Mouse (Mus musculus) splenic B cell, adult 2 months (primary cell): Measurements from ENCODE around the gene Kalrn.

ENCODE experiments used
- DNase-seq: peaks from one replicate; pipeline ENCODE4 v3.0.0-alpha.2; 2011; ENCODE audit warnings: low read depth, low spot score
- H3K27me3 ChIP-seq: 2 replicates; pipeline ENCODE4 v1.6.1; 2012; ENCODE audit warnings: mild to moderate bottlenecking, low read length, moderate library complexity, mixed read lengths; ENCODE audit not compliant: control insufficient read depth, poor library complexity, insufficient read depth, severe bottlenecking
- H3K36me3 ChIP-seq: 2 replicates; pipeline ENCODE4 v1.6.1; 2012; ENCODE audit warnings: mild to moderate bottlenecking, low read length, moderate library complexity, mixed read lengths; ENCODE audit not compliant: control insufficient read depth, poor library complexity, insufficient read depth, severe bottlenecking

Gene Kalrn

DNA sequence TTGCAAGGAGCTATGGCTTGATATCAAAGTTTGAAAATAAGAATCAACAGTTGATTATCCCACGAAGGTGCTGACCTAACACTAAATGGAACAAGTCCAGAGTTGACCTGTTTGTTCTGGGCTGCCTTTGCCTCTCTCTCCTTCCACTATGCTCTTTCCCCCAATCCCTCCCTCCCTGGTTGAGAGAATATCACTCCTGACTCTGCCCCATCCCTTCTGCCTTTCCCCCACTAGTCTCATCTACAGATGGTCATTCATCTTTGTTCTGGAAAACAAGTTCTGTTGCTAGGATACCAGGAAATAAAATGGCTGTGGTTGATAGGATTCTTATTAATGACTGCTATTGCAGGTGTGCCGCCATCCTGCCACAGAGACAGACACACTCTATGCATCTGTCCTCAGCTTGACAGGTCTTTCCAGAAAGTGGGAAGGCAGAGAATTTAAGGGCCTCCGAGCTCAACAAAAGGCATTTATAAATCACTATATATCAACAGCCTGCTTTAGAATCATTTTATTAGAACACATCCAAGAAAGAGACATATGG, 421.7 kb downstream of the Kalrn start:
- Histone ChIP-seq H3K36me3 (no peaks in the 10 kb centered on the region), H3K27me3 (no peaks in the 10 kb centered on the region)
- no peak for DNase-seq

DNA sequence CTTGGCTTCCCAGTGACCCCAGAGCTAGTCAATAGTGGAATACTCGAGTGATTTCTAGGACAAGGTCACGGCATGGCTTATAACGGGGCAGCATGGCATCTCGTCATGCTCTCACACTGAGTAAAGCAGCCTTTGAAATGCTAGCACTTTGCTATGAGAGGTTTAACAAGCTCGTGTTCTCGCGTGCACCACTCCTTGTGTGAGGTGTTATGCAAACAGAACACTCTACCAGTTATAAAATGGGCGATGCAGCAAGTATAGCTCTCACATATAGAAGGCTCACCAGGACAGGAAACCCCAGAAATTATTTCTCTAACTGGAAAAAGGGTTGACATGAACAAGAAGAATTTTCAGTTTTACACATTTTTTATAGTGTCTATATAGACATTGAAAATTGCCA, 431.7 kb downstream of the Kalrn start:
- DNase-seq = no peak
- H3K36me3 ChIP-seq = no peaks in the 10 kb centered on the region
- no peaks in the 10 kb centered on the region; the same call in 1 of the 2 replicates for H3K27me3 ChIP-seq

DNA sequence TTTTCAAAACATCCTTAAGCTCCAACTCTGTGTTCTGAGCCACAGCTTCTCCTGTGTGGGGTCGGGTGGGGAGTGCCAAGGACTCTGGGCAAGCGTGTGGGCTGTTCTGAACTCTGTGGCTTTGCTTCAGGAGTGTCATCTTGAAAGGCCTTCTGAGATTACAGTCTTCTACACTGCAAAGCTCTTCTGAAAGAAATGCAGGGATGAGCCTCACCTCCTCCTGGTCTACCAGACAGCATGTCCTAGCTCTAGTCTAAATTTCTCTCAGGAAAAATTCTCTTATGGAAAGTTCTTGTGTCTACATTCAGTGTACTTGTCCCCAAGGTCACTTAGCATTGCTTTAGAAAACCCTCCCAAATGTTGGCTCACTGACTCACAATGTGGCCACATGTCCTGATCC, 438.3 kb downstream of the Kalrn start:
- no peaks in the 10 kb centered on the region for H3K36me3 ChIP-seq
- no peaks in the 10 kb centered on the region for H3K27me3 ChIP-seq
- no peak for DNase-seq

DNA sequence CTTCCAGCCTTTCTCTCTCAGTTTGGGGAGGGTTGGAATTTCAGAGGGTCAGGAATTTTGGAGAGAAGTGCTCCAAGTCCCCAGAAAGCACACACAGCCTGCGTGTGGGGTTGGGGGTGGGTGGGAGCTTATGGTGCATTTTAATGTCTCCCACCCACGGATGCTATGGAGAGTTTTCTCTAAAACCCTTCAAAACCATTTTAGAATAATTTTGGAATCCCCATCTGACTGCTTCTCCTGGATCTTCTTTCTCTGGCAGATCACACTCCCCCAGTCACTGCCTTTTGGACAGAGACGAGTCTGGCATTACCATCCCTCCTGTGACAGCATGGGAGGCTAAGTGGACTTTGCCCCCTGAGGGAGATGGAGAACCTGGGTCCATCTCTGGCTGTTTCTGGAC, 438.7 kb downstream of the Kalrn start:
- no peaks in the 10 kb centered on the region for H3K27me3 ChIP-seq
- DNase-seq = no peak
- no peaks in the 10 kb centered on the region for H3K36me3 ChIP-seq

DNA sequence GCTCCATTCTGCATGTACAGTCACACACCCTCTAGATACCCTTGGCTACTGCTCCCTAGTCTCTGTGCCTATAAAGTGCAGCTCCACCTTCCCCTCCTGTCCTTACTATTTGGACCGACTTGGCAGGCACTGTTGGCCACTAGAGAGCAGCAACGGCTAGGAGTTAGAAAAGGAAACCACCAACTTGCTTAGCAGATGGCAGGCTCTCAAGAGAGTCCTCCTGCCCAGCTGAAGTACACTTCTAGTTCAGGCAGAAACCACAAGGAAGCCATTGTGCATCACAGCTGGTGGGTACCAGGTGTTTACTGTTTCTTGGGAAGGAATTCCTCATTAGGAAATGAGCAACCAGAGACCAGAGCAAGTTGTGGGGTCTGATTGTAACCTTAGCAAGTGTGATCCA, 447.7 kb downstream of the Kalrn start:
- DNase-seq = peak; percentile 67
- no peaks in the 10 kb centered on the region for H3K36me3 ChIP-seq
- H3K27me3 ChIP-seq = no peaks in the 10 kb centered on the region

DNA sequence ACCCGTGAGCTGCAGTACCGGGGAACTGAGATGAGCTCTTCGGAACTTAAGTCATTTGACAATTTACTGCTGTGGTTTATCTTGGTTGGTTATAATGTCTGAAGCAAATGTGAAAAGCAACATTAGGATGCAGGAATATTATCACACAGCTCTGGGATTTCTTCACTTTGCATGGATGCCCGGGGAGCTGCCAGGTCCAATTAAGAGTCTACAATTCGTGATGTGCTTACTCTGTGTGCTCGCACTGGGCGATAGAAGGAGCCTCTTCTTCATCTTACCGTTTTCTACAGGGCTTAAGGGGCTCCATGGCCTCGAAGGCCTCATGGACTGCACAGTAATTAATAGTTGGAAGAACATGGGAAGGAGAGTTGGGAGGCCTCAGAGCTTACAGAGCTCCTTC, 450.8 kb downstream of the Kalrn start:
- DNase-seq = no peak
- Histone ChIP-seq H3K27me3 (no peaks in the 10 kb centered on the region), H3K36me3 (no peaks in the 10 kb centered on the region)

DNA sequence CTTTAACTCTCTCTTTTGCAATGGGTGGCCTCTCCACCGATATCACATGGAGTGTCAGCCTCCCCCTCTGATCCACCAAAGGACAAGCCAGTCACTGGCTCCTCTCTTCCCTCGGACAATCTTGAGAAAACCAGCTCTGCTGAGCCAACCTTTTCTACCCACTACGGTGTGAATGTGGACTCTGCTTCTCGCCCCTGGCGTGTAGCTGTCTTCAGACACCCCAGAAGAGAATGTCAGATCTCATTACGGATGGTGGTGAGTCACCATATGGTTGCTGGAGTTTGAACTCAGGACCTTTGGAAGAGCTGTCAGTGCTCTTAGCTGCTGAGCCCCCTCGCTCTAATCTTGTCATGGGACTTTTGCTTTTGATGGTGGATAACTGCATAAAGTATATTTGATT, 452.0 kb downstream of the Kalrn start:
- DNase-seq = no peak
- no peaks in the 10 kb centered on the region for H3K36me3 ChIP-seq
- H3K27me3 ChIP-seq = no peaks in the 10 kb centered on the region

DNA sequence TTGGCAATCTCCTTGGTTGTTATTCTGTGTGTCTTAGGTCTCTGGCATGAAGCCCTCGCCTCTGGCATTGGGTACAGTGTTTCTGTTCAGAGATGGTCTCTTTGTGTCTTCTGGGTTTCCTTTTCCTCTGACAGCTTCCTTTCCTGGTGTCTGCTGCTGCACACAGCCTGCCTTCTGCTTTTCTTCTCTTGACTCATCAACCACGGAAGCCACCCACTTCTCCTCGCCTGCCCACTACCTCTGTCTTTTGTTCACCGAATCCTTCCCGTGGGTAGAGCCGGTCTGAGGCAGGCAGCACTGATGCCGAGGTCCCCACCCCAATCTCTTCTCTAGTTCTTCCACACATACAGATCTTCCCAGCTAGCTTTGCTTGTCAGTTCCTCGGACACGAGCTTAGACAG, 452.5 kb downstream of the Kalrn start:
- peak; percentile 29 for DNase-seq

DNA sequence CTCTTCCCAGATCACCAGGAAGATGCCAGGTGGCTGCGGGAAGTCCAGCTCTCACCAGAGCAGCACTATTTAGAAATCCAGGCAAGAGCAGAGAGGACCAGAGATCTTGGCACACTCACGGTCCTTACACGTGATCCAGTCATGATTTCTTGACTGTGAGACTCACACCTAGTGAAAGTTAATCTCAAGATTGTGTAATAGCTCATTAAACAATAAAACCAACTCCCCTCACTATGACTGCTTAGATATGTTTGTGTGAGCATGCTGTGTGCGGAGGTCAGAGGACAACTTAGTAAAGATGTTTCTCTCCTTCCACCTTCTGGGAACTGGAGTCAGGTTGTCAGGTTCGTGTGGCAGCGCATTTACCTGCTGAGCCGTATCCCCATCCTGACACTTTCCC, 453.5 kb downstream of the Kalrn start:
- no peaks in the 10 kb centered on the region for H3K27me3 ChIP-seq
- no peak for DNase-seq
- no peaks in the 10 kb centered on the region for H3K36me3 ChIP-seq

More for the DNA sequence above, 452.5 kb downstream of the Kalrn start:
- H3K27me3 ChIP-seq = no peaks in the 10 kb centered on the region
- H3K36me3 ChIP-seq = no peaks in the 10 kb centered on the region

DNA sequence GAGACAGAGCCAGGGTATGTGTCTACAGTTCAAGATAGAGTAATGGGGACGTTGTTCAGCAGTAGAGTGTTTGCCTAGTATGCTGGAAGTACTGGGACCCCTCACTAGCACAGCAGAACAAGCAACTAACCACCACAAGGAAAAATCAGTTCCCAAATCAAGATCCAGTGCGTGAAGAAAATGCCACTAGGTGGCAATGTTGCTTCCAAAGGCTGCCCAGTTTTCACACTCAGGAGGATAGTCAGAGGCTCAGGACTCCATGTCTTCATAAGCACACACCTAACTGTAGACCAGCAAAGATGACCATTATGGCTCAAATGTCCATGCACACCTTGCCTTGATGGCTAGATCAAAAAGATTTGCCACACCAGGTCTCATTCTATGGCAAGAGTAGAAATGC, 454.0 kb downstream of the Kalrn start:
- peak; percentile 29 for DNase-seq
- no peaks in the 10 kb centered on the region for H3K27me3 ChIP-seq
- no peaks in the 10 kb centered on the region for H3K36me3 ChIP-seq

DNA sequence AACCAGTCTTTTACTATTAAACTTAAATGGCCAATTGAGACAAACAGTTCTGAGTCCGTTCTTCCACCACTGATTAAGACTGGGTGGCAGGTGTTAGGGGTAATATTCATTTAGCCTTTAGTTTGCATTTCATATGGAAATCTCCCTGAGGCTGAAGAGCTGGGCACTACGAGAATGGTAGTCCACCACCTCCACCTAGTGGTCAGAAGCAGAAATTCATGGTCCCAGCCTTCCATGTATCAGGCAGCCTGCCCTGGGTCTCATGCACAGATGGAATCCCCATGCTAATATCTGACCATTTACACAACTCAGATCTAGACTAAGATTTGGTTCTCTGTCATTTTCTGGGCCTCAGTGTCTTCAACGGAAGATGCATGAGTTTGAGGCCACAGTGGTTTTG, 458.7 kb downstream of the Kalrn start:
- no peaks in the 10 kb centered on the region for H3K36me3 ChIP-seq
- no peaks in the 10 kb centered on the region for H3K27me3 ChIP-seq
- peak; percentile 82 for DNase-seq

DNA sequence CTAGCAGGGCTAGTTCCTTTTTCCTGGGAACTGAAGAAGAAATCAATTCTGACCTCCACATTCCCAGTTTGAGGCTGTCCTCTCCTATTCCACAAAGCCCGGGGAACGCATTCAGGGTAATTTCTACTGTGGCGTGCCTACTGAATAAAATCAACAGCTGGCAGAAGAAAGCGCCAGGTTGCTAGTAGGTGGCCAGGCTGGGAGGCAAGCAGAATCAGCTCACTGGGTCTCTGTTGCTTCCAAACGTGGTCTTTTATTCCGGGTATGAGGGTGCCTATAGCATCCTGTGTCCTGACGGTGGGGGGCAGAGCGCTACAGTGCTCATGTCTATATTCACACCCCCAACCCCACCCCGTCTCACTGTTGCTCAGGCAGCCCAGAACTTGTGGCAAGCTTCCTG, 460.2 kb downstream of the Kalrn start:
- no peak for DNase-seq
- Histone ChIP-seq H3K27me3 (no peaks in the 10 kb centered on the region), H3K36me3 (no peaks in the 10 kb centered on the region)

DNA sequence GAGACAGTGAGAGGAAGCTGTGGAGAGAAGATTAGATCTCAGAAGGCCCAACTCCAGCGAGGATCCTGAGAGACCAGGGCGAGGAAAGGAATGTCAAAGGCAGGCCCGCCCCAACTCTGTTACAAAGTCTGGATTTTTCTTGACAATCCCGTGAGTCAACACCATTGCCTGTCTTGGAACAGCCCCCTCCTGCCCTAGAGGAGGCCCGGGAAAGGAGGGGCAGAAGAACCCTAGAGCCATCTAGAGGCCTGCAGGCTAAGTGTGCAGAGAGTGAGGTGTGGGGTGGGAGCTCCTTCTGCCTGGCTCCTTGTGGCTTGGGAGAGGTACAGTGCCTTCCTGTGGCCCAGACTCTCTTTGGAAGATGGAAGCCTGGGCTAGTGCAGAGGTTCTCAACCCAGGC, 460.8 kb downstream of the Kalrn start:
- no peaks in the 10 kb centered on the region for H3K36me3 ChIP-seq
- no peak for DNase-seq
- no peaks in the 10 kb centered on the region for H3K27me3 ChIP-seq

DNA sequence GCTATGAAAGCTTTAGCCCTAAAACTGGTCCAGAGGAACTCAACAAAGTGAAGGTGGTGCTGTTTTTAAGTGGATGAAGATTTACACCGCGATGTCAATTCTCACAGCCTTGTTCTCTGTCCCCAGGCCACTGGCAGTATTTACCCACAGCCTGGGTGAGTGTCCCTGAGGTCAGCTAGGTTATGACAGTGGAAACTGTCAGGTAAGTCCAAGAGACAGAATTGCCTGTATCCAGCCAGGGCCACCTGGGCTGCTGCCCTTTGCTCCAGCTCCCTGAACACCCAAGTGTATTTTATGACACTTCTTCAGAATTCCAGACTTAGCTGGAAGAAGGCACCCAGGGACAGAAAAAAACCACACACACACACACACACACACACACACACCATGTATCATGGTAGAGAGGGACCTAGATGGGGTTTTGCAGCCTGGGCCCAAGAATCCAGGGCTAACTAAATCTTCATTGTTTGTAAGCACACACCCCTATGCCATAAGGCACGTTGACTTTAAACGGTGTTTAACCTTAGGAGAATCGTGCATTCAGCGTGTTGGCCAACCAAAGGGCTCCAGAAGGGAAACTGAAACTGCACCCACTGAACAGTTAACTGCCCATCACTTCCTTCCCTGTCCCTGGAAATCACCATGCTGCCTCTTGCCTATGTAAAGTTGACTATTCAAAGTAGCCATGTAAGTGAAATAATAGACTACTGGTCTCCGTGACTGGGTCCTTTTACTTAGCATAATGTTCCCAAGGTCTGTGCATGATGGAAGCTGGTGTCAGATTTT, 462.3 kb downstream of the Kalrn start:
- no peaks in the 10 kb centered on the region for H3K27me3 ChIP-seq
- peak; percentile 65 for DNase-seq
- H3K36me3 ChIP-seq = no peaks in the 10 kb centered on the region

DNA sequence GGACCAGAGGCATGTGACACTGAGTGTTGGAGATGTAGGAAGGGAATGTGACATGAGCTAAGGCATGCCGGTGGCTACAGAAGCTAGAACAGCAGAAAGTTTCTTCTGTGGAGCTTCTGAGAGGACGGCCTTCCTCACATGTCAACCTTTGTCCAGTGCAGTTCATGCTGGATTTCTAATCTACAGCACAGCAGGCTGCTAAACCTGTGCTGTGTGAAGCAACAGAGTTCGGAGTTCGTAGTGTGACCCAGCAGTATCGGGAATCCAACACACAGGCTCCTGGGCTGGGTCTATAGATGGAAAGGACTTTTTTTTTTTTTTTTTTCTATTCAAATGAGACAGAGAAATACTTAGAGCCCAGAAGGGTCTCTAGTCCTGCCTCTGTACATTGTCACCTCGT, 468.9 kb downstream of the Kalrn start:
- H3K27me3 ChIP-seq = no peaks in the 10 kb centered on the region
- no peak for DNase-seq
- H3K36me3 ChIP-seq = no peaks in the 10 kb centered on the region

DNA sequence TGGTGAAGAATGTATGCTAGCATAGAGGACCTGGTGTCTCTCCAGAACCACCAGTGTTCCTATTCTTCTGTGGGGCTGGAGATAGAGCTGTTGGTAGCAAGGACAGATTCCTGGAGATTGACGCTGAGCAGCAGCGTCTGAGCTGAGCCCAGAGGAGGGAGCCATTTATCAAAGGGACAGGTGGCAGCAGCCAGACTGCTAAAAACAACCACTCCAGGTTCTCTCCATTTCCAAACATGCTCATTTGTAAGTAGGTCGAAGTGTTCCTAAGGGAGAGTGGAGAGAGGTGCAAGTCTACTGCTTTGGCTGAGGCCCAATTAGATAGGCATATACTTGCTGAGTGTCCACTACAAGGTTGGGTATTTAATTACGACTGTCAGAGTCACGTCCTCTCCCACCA, 470.6 kb downstream of the Kalrn start:
- Histone ChIP-seq H3K27me3 (no peaks in the 10 kb centered on the region), H3K36me3 (no peaks in the 10 kb centered on the region)
- no peak for DNase-seq
